Mouse (Mus musculus) frontal cortex, adult (tissue): ENCODE data around the gene Pafah2.

Experiments
- ATAC-seq: cut with Nextera tagmentation; 2 replicates; pipeline ENCODE4 v1.9.2; 2017; ENCODE audit warnings: mild to moderate bottlenecking, moderate library complexity, mixed read lengths; ENCODE audit not compliant: low TSS enrichment

Gene Pafah2

GRCm38 (mm10) chr4:134395977-134396825 is at the start of gene Pafah2:
Pafah2 (plus strand) TSS chr4:134396320.
- peak; percentile 95 for ATAC-seq

- ATAC-seq, result no peak
Observed at GRCm38 (mm10) chr4:134348078-134348477, 48.0 kb upstream of the Pafah2 start.

GRCm38 (mm10) chr4:134348545-134348944 is 47.6 kb upstream of the Pafah2 start:
- no peak for ATAC-seq

- no peak for ATAC-seq
Observed at GRCm38 (mm10) chr4:134349829-134350228, 46.3 kb upstream of the Pafah2 start.

GRCm38 (mm10) chr4:134350641-134351040 is 45.5 kb upstream of the Pafah2 start:
- no peak for ATAC-seq

GRCm38 (mm10) chr4:134351329-134352260 is 44.5 kb upstream of the Pafah2 start:
- ATAC-seq, result no peak

GRCm38 (mm10) chr4:134352261-134352707 is 43.8 kb upstream of the Pafah2 start:
- no peak for ATAC-seq

- ATAC-seq, result no peak
Observed at GRCm38 (mm10) chr4:134352929-134353328, 43.2 kb upstream of the Pafah2 start.

GRCm38 (mm10) chr4:134353527-134354409 is 42.4 kb upstream of the Pafah2 start:
- no peak for ATAC-seq

GRCm38 (mm10) chr4:134355841-134356452 is 40.2 kb upstream of the Pafah2 start:
- no peak for ATAC-seq

- ATAC-seq, result peak; percentile 48; the same call in 1 of the 2 replicates
Observed at GRCm38 (mm10) chr4:134356591-134357460, 39.3 kb upstream of the Pafah2 start.

- no peak for ATAC-seq
Observed at GRCm38 (mm10) chr4:134357461-134357771, 38.7 kb upstream of the Pafah2 start.

GRCm38 (mm10) chr4:134359649-134360048 is 36.5 kb upstream of the Pafah2 start:
- no peak for ATAC-seq

- ATAC-seq, result no peak
Observed at GRCm38 (mm10) chr4:134361215-134361614, 34.9 kb upstream of the Pafah2 start.

GRCm38 (mm10) chr4:134362124-134362523 is 34.0 kb upstream of the Pafah2 start:
- ATAC-seq, result no peak

GRCm38 (mm10) chr4:134362586-134362985 is 33.5 kb upstream of the Pafah2 start:
- no peak for ATAC-seq

GRCm38 (mm10) chr4:134365280-134365679 is 30.8 kb upstream of the Pafah2 start:
- no peak for ATAC-seq

GRCm38 (mm10) chr4:134370649-134371221 is 25.4 kb upstream of the Pafah2 start:
- peak; percentile 57 for ATAC-seq

GRCm38 (mm10) chr4:134371316-134371855 is 24.7 kb upstream of the Pafah2 start:
- 0 out of 2 replicates have a peak, but pooled peaks have one; percentile 10 for ATAC-seq
